Mouse (Mus musculus) testis, adult 2 months (tissue): Measurements from ENCODE around the gene Tnfrsf11a. TPM values are rescaled to one million over a fixed set of nuclear protein-coding genes. Genes with fewer than 3 reads are reported as not detected.

Source experiments
- H3K27ac ChIP-seq: fragments of 200-500 bp; 2 replicates; pipeline ENCODE4 v1.5.1; 2012; ENCODE audit warnings: low read depth, low read length; ENCODE audit not compliant: control insufficient read depth, insufficient read depth
- H3K27me3 ChIP-seq: fragments of 200-500 bp; 2 replicates; pipeline ENCODE4 v1.6.1; 2012; ENCODE audit warnings: mild to moderate bottlenecking, low read length, moderate library complexity; ENCODE audit not compliant: control insufficient read depth, insufficient read depth
- H3K36me3 ChIP-seq: fragments of 200-500 bp; 2 replicates; pipeline ENCODE4 v1.6.1; 2012; ENCODE audit warnings: mild to moderate bottlenecking, low read length; ENCODE audit not compliant: control insufficient read depth, insufficient read depth
- H3K4me1 ChIP-seq: fragments of 200-500 bp; 2 replicates; pipeline ENCODE4 v1.6.1; 2012; ENCODE audit warnings: low read length; ENCODE audit not compliant: control insufficient read depth, insufficient read depth
- H3K4me3 ChIP-seq: fragments of 200-500 bp; 2 replicates; pipeline ENCODE4 v1.5.1; 2012; ENCODE audit warnings: low read depth, mild to moderate bottlenecking, low read length, moderate library complexity, mixed read lengths; ENCODE audit not compliant: control insufficient read depth
- CTCF ChIP-seq: fragments of 200-500 bp; IDR thresholded peaks from 2 replicates; pipeline ENCODE4 v1.5.1; 2012; ENCODE audit warnings: low read depth, mild to moderate bottlenecking, inconsistent platforms, low read length, moderate library complexity; ENCODE audit not compliant: control insufficient read depth, insufficient read depth, insufficient replicate concordance
- POLR2A ChIP-seq: fragments of 200-500 bp; IDR thresholded peaks from 2 replicates; pipeline ENCODE4 v1.6.1; 2012; ENCODE audit warnings: low read depth, mild to moderate bottlenecking, inconsistent platforms, low read length, moderate library complexity; ENCODE audit not compliant: control insufficient read depth
- polyA plus RNA-seq: library from polyadenylated mRNA; depleted of rRNA; stranded (reverse); fragments of >200 nt; gene quantifications from 2 replicates; pipeline ENCODE4 v1.2.3, GENCODE M21; 2012; rRNA removed

Tnfrsf11a gene
- polyA plus RNA-seq, 1 experiment = 0.26 TPM

DNA sequence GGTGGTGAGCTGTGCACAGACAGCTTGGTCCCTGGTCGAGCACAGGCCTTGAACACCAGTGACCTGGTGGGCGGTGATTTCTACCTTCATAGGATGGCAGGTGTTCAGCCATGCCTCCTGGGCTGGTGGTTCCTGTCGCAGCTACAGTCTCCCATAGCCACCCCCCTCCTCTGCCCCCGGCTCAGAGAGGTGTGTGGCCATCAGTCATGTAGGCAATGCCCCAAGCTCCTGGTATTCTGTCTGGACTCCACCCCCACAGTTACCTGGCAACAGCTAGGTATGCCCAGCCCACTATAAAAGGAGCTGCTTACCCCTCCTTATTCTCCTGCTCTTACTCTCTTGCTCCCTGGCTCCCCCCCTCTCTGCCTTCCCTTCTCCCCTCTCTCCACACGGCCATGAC lies 105.8 kb downstream of the Tnfrsf11a start:
- Histone ChIP-seq H3K4me1 (peaks cover 2% of the 10 kb centered on the region), H3K27ac (no peak overlapping the region), H3K36me3 (no peaks in the 10 kb centered on the region), H3K4me3 (no peak overlapping the region), H3K27me3 (no peaks in the 10 kb centered on the region)
- no peak for TF ChIP-seq CTCF
- TF ChIP-seq POLR2A = no peak

DNA sequence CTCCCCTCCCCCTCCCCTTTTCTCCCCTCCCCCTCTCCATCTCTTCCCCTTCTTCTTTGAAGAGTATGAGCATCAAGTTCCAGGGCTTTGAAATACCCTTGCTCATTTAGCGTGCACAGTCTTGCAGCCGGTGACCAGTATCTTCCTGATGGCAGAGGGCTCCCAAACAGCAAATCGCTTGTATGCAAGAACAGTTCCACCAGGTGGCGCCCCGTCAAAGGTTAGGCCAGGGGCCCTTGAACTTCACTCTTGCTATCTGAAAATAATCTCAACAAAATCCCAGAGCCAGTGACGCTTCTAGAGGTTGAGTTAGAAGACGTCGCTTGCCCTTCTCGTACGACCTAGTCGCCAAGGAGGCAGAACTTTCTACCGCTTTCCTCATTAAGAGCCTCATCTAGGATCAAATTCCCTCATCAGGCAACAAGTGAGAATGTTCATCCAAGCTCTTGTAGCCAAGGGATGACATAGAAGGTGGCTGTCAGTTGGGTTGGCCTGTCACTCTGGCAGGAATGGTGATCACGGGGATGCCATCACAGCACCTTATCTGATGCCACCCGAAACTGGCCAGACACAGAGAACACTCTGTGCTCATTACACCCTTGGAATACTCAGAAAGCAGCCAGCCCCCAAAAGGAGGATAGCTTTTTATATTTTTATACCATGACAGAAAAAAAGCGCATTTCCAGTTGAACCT lies 110.7 kb downstream of the Tnfrsf11a start:
- no peak overlapping the region for H3K4me3 ChIP-seq
- TF ChIP-seq POLR2A (no peak), CTCF (peak; percentile 50; the same call in 1 of the 2 replicates)
- no peak overlapping the region for H3K27ac ChIP-seq
- peaks cover 1% of the 10 kb centered on the region for H3K4me1 ChIP-seq
- H3K36me3 ChIP-seq = no peaks in the 10 kb centered on the region
- H3K27me3 ChIP-seq = no peaks in the 10 kb centered on the region

DNA sequence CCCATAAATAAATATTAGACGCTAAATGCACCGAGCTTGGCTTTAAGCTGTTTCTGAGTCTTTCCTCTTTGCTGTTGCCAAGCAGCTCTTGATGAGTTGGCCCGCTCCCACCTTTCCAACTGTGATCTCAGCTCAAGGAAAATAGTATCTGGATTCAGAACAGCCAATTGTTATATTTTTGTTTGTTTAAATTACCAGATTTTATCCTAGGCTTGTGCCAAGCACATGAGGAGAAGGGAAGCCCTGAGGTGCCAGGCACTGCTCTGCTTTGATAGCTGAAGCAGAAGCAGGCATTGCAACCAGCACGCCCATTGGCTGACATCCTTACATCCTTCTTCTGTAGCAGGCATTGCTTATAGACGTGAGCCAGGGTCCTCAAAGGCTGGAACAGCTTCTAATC lies 114.5 kb downstream of the Tnfrsf11a start:
- TF ChIP-seq CTCF (no peak), POLR2A (no peak)
- no peak overlapping the region for H3K27ac ChIP-seq
- H3K4me3 ChIP-seq = no peak overlapping the region
- H3K36me3 ChIP-seq = no peaks in the 10 kb centered on the region
- H3K4me1 ChIP-seq = no peaks in the 10 kb centered on the region
- no peaks in the 10 kb centered on the region for H3K27me3 ChIP-seq

Other genes starting within 250 kb of the Tnfrsf11a start
- 47.8 and 57.1 TPM in 2 replicates for gene Pign, start 117.0 kb upstream of the Tnfrsf11a start, polyA plus RNA-seq
- 9.5 and 11.4 TPM in 2 replicates for gene Relch, start 116.9 kb upstream of the Tnfrsf11a start, polyA plus RNA-seq
- gene Zcchc2, start 209.7 kb downstream of the Tnfrsf11a start, polyA plus RNA-seq = 55.9 and 60.3 TPM in 2 replicates